Mouse (Mus musculus): ENCODE results near the gene Prr12. TPM values are rescaled to one million over a fixed set of nuclear protein-coding genes. Genes with fewer than 3 reads are reported as not detected.
A peak's percentile ranks its signal among the peaks of the same experiment; 100 is the strongest.

The Prr12 gene
- polyA plus RNA-seq, 1 experiment = 15.9 TPM

- under 1% methylated on average over 15 of the region's 15 CpGs for WGBS
- TF ChIP-seq POLR2A (IDR thresholded peaks at IDR 0.05; ENCODE audit: borderline replicate concordance, extremely low read depth, low read depth, low read length) (no peak), CTCF (IDR thresholded peaks at IDR 0.05; ENCODE audit: insufficient read depth, low read length) (no peak)
- peaks cover 10% of the 10 kb centered on the region; the same call in 1 of the 2 replicates for H3K4me1 ChIP-seq (ENCODE audit: control insufficient read depth, insufficient read depth, low read length)
- peak overlapping the region; percentile 94 for H3K4me3 ChIP-seq (replicated peaks; ENCODE audit: extremely low read depth, low read depth, low read length)
- no peak for DNase-seq
These were observed 54.7 kb downstream of the Prr12 start for GRCm38 (mm10) chr7:44997940-44998428.

GRCm38 (mm10) chr7:44997231-44997939, 55.3 kb downstream of the Prr12 start, which contains the start of gene Irf3:
TSS of gene Irf3 (plus strand) at chr7:44997648.
- DNase-seq = peak; percentile 98
- H3K4me3 ChIP-seq (replicated peaks; ENCODE audit: extremely low read depth, low read depth, low read length) = peak within 1 kb of the TSS; percentile 94
- under 1% methylated on average over 43 of the region's 43 CpGs for WGBS
- H3K4me1 ChIP-seq (ENCODE audit: control insufficient read depth, insufficient read depth, low read length) = peaks cover 10% of the 10 kb centered on the region; the same call in 1 of the 2 replicates
- TF ChIP-seq POLR2A (IDR thresholded peaks at IDR 0.05; ENCODE audit: borderline replicate concordance, extremely low read depth, low read depth, low read length) = peak; percentile 89; the same call in 1 of the 2 replicates
- no peak for TF ChIP-seq CTCF (IDR thresholded peaks at IDR 0.05; ENCODE audit: insufficient read depth, low read length)

DNA sequence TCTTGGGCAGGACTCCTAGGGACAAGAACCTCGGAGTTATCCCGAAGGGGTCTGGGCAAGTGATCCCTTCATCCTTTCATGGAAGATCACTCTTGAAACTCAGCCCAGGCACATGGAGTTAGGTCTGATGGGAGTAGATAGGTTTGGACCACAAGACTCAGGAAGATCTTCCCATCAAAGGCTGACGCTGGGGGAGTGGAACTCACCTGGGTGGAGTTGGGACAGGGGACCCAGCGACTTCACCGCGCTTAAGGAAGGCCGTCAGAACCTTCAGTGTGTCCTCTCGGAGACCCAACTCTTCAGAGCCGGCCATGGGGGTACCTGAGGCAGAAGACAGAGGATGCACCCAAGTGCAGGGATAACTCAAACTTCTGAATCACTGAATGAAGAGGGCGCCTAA, 56.0 kb downstream of the Prr12 start:
- WGBS = 7% methylated on average over 10 of the region's 10 CpGs
- DNase-seq = no peak
- TF ChIP-seq POLR2A (IDR thresholded peaks at IDR 0.05; ENCODE audit: borderline replicate concordance, extremely low read depth, low read depth, low read length) (no peak), CTCF (IDR thresholded peaks at IDR 0.05; ENCODE audit: insufficient read depth, low read length) (no peak)
- peak overlapping the region; percentile 94 for H3K4me3 ChIP-seq (replicated peaks; ENCODE audit: extremely low read depth, low read depth, low read length)
- peaks cover 10% of the 10 kb centered on the region; the same call in 1 of the 2 replicates for H3K4me1 ChIP-seq (ENCODE audit: control insufficient read depth, insufficient read depth, low read length)

DNA sequence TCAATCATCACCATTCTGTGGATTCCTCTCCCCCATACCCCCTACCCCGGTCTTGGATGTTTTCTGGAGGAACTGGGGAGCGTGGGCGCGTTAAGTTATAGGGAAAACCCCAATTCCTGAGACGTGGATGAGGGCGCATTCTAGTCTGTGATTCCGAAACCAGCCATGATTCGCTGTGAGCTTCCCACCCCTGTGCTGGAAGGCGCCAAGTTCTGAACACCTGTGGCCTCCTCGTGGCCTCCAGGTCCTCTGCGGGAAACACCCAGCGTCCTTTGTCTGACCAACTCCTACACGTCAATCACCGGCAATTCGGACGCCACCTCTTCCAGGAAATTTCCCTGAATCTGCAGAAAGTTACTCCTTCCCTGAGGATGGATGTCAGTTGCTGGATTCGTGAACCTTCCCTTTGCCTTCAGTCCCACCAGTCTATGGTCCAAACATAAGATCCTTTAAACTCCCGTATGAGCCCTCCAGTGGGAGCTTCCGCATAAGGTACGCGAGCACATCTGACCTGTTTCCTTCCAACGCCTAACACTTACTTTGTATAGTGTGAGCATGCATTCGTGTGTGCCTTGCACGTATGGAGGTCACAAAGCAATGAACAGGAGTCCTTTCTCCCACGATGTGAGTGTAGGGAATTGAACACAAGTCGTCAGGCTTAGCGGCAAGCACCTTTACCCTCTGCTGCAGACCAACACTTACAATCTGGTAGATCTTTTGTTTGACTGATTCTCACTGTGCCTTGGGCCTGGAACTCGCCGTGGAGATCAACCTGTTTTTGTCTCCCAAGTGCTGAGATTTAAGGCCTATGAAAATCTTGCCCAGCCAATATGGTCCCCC, 65.6 kb downstream of the Prr12 start:
- WGBS = under 1% methylated on average over 29 of the region's 29 CpGs
- no peak for TF ChIP-seq CTCF (IDR thresholded peaks at IDR 0.05; ENCODE audit: insufficient read depth, low read length)
- peak; percentile 66; the same call in 1 of the 2 replicates for TF ChIP-seq POLR2A (IDR thresholded peaks at IDR 0.05; ENCODE audit: borderline replicate concordance, extremely low read depth, low read depth, low read length)
- DNase-seq = no peak
- Histone ChIP-seq H3K4me3 (replicated peaks; ENCODE audit: extremely low read depth, low read depth, low read length) (peak overlapping the region; percentile 72), H3K4me1 (ENCODE audit: control insufficient read depth, insufficient read depth, low read length) (peaks cover 5% of the 10 kb centered on the region)

GRCm38 (mm10) chr7:44986192-44986878, 66.3 kb downstream of the Prr12 start, which contains the start of gene Prmt1:
TSS of gene Prmt1 (minus strand) at chr7:44986568.
- TF ChIP-seq POLR2A (IDR thresholded peaks at IDR 0.05; ENCODE audit: borderline replicate concordance, extremely low read depth, low read depth, low read length) = peak; percentile 77
- no peak for TF ChIP-seq CTCF (IDR thresholded peaks at IDR 0.05; ENCODE audit: insufficient read depth, low read length)
- 1% methylated on average over 42 of the region's 42 CpGs for WGBS
- DNase-seq = peak; percentile 98
- H3K4me1 ChIP-seq (ENCODE audit: control insufficient read depth, insufficient read depth, low read length) = peaks cover 5% of the 10 kb centered on the region
- H3K4me3 ChIP-seq (replicated peaks; ENCODE audit: extremely low read depth, low read depth, low read length) = peak within 1 kb of the TSS; percentile 79

DNA sequence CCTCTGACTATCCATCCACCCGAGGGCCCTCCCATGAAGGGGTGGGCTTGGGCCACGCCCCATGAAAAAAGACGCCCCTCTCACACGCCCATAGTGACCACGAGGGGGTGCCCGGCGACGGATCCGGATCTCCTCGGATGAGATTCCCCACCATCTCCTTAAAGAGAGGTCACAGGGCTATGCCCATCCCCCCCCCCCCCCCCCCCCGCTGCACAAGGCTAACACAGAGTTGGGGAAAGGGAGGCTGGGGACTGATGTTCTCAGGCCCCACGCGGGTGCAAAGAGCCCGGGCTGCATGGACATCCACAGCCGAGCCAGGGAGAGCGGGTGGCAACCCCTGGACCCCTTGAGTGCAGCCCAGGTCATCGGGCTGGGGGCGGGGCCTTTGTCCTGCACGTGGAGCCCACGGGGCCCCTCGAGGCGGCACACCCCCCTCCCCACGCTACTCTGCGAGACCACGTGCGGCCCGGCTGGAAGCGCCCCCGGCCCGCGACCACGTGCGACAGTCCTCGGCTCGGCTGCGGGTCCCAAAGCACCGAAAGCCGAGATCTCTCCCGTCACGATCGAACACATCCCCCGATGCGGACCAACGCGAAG, 67.0 kb downstream of the Prr12 start:
- Histone ChIP-seq H3K4me3 (replicated peaks; ENCODE audit: extremely low read depth, low read depth, low read length) (peak overlapping the region; percentile 79), H3K4me1 (ENCODE audit: control insufficient read depth, insufficient read depth, low read length) (peaks cover 5% of the 10 kb centered on the region)
- TF ChIP-seq POLR2A (IDR thresholded peaks at IDR 0.05; ENCODE audit: borderline replicate concordance, extremely low read depth, low read depth, low read length) = no peak
- TF ChIP-seq CTCF (IDR thresholded peaks at IDR 0.05; ENCODE audit: insufficient read depth, low read length) = no peak
- 1% methylated on average over 45 of the region's 45 CpGs for WGBS
- DNase-seq = peak; percentile 44

DNA sequence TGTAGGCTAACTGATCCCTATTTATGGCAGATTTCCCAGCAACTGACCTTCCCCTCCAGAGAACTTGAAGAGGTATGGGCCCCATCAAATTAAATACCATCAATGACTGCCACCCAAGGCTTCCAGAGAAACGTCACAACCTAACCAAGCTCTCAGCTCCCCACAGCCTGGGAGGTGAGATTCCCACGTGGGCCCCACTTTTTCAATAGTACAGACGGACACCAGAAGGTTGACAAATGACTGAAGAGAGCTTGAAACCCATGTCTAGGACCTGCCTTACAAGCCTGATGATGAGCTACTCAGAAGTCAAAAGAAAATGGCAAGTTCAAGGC, 67.9 kb downstream of the Prr12 start:
- Histone ChIP-seq H3K4me3 (replicated peaks; ENCODE audit: extremely low read depth, low read depth, low read length) (no peak overlapping the region), H3K4me1 (ENCODE audit: control insufficient read depth, insufficient read depth, low read length) (peaks cover 5% of the 10 kb centered on the region)
- no peak for TF ChIP-seq POLR2A (IDR thresholded peaks at IDR 0.05; ENCODE audit: borderline replicate concordance, extremely low read depth, low read depth, low read length)
- TF ChIP-seq CTCF (IDR thresholded peaks at IDR 0.05; ENCODE audit: insufficient read depth, low read length) = no peak
- DNase-seq = no peak
- 40% methylated on average over 3 of the region's 3 CpGs for WGBS

DNA sequence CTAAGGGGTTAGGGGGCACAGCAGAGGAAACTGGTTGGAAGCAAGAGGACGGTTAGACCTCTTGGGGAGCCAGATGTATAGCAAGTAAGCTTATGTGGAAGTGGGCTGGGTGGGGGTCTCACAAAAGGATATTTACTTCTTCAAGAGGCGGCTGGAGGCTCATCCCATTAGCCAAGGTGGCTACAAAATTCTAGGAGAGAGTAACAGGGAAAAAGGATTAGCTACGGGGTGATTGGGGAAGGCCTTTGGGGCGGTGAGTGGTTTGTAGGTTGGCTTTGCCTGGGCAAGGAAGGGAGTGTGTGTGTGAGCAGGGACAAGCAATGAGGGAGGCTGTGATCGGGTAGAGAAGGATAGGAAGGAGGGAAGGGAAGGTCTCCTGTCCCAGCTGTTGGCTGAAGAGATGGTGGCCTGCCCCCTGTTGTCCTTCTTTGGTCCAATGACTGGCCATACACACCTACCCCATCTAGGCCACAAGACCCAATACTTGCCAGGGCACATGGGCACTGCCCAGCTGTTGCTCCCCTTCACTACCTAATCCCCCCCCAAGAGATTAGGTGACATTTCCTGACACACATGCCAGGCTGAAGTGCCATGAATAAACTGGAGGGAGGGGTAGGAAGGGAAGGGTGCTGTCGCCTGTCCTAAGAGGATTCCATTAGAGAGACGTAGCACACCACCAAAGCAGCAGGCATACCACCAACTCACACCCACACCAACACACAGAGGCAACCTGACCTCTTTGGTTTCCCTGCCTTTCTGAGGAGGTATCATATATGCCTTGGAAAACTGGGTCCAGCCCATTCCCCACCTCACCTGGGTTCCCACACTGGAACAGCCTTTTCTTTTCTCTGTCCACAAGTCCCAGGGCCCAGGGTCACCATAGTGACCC, 68.5 kb downstream of the Prr12 start:
- H3K4me1 ChIP-seq (ENCODE audit: control insufficient read depth, insufficient read depth, low read length) = peaks cover 5% of the 10 kb centered on the region
- H3K4me3 ChIP-seq (replicated peaks; ENCODE audit: extremely low read depth, low read depth, low read length) = no peak overlapping the region
- WGBS = 72% methylated on average over 7 of the region's 7 CpGs
- DNase-seq = no peak
- no peak for TF ChIP-seq POLR2A (IDR thresholded peaks at IDR 0.05; ENCODE audit: borderline replicate concordance, extremely low read depth, low read depth, low read length)
- TF ChIP-seq CTCF (IDR thresholded peaks at IDR 0.05; ENCODE audit: insufficient read depth, low read length) = no peak

All from lung, adult 2 months (tissue).